Mouse (Mus musculus) heart, adult 2 months (tissue): ENCODE measurements around the gene Alyref2.

Experiments used
- CTCF ChIP-seq: fragments of 200-600 bp; IDR thresholded peaks from 2 replicates; pipeline ENCODE4 v1.8.1; 2022; ENCODE audit warnings: antibody characterized with exemption, mild to moderate bottlenecking, moderate library complexity
- EP300 ChIP-seq: fragments of 200-500 bp; IDR thresholded peaks from 2 replicates; pipeline ENCODE4 v1.6.1; 2011; ENCODE audit warnings: low read depth, low read length, control low read depth; ENCODE audit not compliant: insufficient read depth

DNA sequence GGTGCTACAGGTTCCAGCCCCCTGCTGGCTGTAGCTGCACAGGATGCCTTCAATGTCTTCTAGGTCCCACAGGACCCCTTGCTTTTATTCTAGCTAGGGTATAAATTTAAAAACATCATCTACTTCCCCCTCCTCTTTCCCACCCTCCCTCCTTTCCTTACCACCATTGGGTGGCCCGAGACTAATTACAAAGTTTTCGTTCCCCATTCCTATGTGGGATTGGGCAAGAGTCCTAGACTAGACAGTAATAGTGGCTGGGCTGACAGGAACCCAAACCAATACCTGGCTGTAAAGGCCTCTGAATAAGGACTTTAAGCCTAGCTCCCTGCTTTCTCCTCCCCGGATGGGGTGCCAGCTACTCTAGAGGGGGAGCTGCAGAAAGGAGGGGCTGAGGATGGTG is 40.1 kb upstream of the Alyref2 start:
- TF ChIP-seq CTCF (no peak), EP300 (no peak)
